Mouse (Mus musculus) small intestine, adult 2 months (tissue): ENCODE measurements around the gene Olfr1315-ps1. TPM values are rescaled to one million over a fixed set of nuclear protein-coding genes. Genes with fewer than 3 reads are reported as not detected.

Experiments used
- H3K27ac ChIP-seq: fragments of 200-500 bp; 2 replicates; pipeline ENCODE4 v1.5.1; 2012; ENCODE audit warnings: low read depth, low read length, control low read depth, inconsistent platforms; ENCODE audit not compliant: insufficient read depth
- H3K27me3 ChIP-seq: fragments of 200-500 bp; 2 replicates; pipeline ENCODE4 v1.6.1; 2012; ENCODE audit warnings: mild to moderate bottlenecking, moderate library complexity, low read length, inconsistent platforms; ENCODE audit not compliant: control insufficient read depth, insufficient read depth
- H3K36me3 ChIP-seq: fragments of 200-500 bp; 2 replicates; pipeline ENCODE4 v1.6.1; 2012; ENCODE audit warnings: mild to moderate bottlenecking, low read length, control low read depth, inconsistent platforms; ENCODE audit not compliant: control insufficient read depth, insufficient read depth
- H3K4me1 ChIP-seq: fragments of 200-500 bp; 2 replicates; pipeline ENCODE4 v1.6.1; 2012; ENCODE audit warnings: low read length, inconsistent platforms, mixed read lengths; ENCODE audit not compliant: control insufficient read depth, insufficient read depth, insufficient read length
- H3K4me3 ChIP-seq: fragments of 200-500 bp; 2 replicates; pipeline ENCODE4 v1.5.1; 2012; ENCODE audit warnings: low read depth, mild to moderate bottlenecking, control low read depth, inconsistent platforms, low read length, moderate library complexity
- CTCF ChIP-seq: fragments of 200-500 bp; IDR thresholded peaks from 2 replicates; pipeline ENCODE4 v1.5.1; 2012; ENCODE audit warnings: low read depth, mild to moderate bottlenecking, control low read depth, inconsistent platforms, low read length, moderate library complexity, mixed read lengths; ENCODE audit not compliant: insufficient replicate concordance, insufficient read length; ENCODE audit errors: extremely low read depth
- POLR2A ChIP-seq: fragments of 200-500 bp; IDR thresholded peaks from 2 replicates; pipeline ENCODE4 v1.6.1; 2012; ENCODE audit warnings: low read depth, mild to moderate bottlenecking, control low read depth, inconsistent platforms, low read length, moderate library complexity
- WGBS: fragments of 180-500 bp; shearing (Covaris S2); methylation state at CpG from one replicate; pipeline ENCODE4 v1.1.7; 2018; 5-methylcytosine and 5-hydroxymethylcytosine counted together
- polyA plus RNA-seq: library from polyadenylated mRNA; depleted of rRNA; stranded (reverse); fragments of >200 nt; gene quantifications from 2 replicates; pipeline ENCODE4 v1.2.3, GENCODE M21; 2012; rRNA removed

The Olfr1315-ps1 gene
- not detected in 2 replicates for polyA plus RNA-seq

- H3K4me3 ChIP-seq: no peak within 1 kb of the TSS
- WGBS: 70% methylated on average over 1 of the region's 1 CpGs
- no peaks in the 10 kb centered on the region for H3K4me1 ChIP-seq
- no peaks in the 10 kb centered on the region for H3K36me3 ChIP-seq
- TF ChIP-seq CTCF (no peak), POLR2A (no peak)
- H3K27me3 ChIP-seq: no peaks in the 10 kb centered on the region
- H3K27ac ChIP-seq: no peak within 1 kb of the TSS
Measured at GRCm38 (mm10) chr2:112115340-112115739, at the start of gene Olfr1315-ps1. TSS of gene Olfr1315-ps1 (minus strand) at chr2:112115440.

GRCm38 (mm10) chr2:112153898-112154297 lies 38.7 kb upstream of the Olfr1315-ps1 start, which contains the start of gene Olfr1318:
TSS of gene Olfr1318 (plus strand) at chr2:112154198.
- H3K4me1 ChIP-seq: no peaks in the 10 kb centered on the region
- H3K4me3 ChIP-seq: no peak within 1 kb of the TSS
- H3K27me3 ChIP-seq: no peaks in the 10 kb centered on the region
- no peak for TF ChIP-seq CTCF
- no peak for TF ChIP-seq POLR2A
- no peak within 1 kb of the TSS for H3K27ac ChIP-seq
- no peaks in the 10 kb centered on the region for H3K36me3 ChIP-seq

GRCm38 (mm10) chr2:112140029-112140428 lies 24.8 kb upstream of the Olfr1315-ps1 start, which contains the start of gene Olfr1317:
TSS of gene Olfr1317 (plus strand) at chr2:112140329.
- H3K27me3 ChIP-seq: no peaks in the 10 kb centered on the region
- no peak within 1 kb of the TSS for H3K27ac ChIP-seq
- H3K4me1 ChIP-seq: no peaks in the 10 kb centered on the region
- H3K4me3 ChIP-seq: no peak within 1 kb of the TSS
- no peak for TF ChIP-seq POLR2A
- TF ChIP-seq CTCF: no peak
- 75% methylated on average over 2 of the region's 2 CpGs for WGBS
- no peaks in the 10 kb centered on the region for H3K36me3 ChIP-seq

- no peaks in the 10 kb centered on the region for H3K27me3 ChIP-seq
- TF ChIP-seq CTCF (no peak), POLR2A (no peak)
- no peak within 1 kb of the TSS for H3K4me3 ChIP-seq
Measured at GRCm38 (mm10) chr2:112134877-112135276, 19.6 kb upstream of the Olfr1315-ps1 start, which contains the start of gene Olfr1316. TSS of gene Olfr1316 (minus strand) at chr2:112134977.

DNA sequence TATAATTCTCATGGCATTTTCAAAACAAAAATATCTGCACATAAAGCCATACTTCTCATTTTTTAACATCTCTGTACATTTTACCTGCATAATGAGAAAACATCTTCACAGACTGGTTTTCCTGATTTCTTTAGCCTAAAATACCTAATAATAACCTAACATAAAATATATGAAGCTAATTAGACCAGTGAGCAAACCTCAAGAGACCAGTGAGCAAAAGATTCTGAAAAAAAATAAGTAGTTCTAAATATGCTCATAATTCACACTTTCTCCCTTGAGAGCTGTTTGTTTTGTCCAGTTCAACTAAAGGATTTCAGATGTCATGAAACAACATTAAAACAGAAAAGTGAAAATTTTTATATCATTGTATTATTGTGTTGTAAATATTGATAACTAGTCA lies 18.6 kb downstream of the Olfr1315-ps1 start, which contains the start of gene Olfr1314:
Olfr1314 (minus strand) TSS at position 101 of the 400 bp plus-strand sequence.
- TF ChIP-seq CTCF: no peak
- no peak for TF ChIP-seq POLR2A
- no peak within 1 kb of the TSS for H3K27ac ChIP-seq

More at GRCm38 (mm10) chr2:112134877-112135276, 19.6 kb upstream of the Olfr1315-ps1 start, which contains the start of gene Olfr1316:
- H3K4me1 ChIP-seq: no peaks in the 10 kb centered on the region
- H3K27ac ChIP-seq: no peak within 1 kb of the TSS
- no peaks in the 10 kb centered on the region for H3K36me3 ChIP-seq
- 72% methylated on average over 2 of the region's 2 CpGs for WGBS

DNA sequence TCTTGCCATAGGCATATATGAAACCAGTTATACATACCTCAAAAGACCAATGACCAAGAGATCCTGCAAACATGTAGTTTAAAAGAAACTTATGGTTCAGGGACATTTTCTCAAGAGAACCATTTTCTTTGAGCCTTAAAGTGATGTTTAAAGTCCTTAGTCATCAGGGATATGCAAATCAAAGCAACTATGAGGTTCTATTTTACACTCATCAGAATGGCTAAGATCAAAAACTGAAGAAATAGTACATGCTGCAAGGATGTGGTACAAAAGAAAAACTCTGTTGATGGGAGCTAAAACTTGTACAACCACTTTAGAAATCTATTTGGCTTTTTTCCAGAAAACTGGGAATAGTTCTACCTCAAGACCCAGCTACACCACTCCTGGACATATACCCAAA lies 37.5 kb downstream of the Olfr1315-ps1 start, which contains the start of gene Olfr1313:
Olfr1313 (minus strand) TSS at position 101 of the 400 bp plus-strand sequence.
- H3K4me1 ChIP-seq: no peaks in the 10 kb centered on the region
- H3K27ac ChIP-seq: no peak within 1 kb of the TSS
- H3K36me3 ChIP-seq: no peaks in the 10 kb centered on the region
- H3K4me3 ChIP-seq: no peak within 1 kb of the TSS
- no peaks in the 10 kb centered on the region for H3K27me3 ChIP-seq
- no peak for TF ChIP-seq CTCF
- TF ChIP-seq POLR2A: no peak

More for the DNA sequence above, 18.6 kb downstream of the Olfr1315-ps1 start, which contains the start of gene Olfr1314:
- no peaks in the 10 kb centered on the region for H3K4me1 ChIP-seq
- H3K36me3 ChIP-seq: no peaks in the 10 kb centered on the region
- H3K4me3 ChIP-seq: no peak within 1 kb of the TSS
- H3K27me3 ChIP-seq: no peaks in the 10 kb centered on the region

Other genes starting within 250 kb of the Olfr1315-ps1 start
- not detected in 2 replicates for gene Olfr1305, start 238.3 kb downstream of the Olfr1315-ps1 start, polyA plus RNA-seq
- gene Olfr1306, start 199.2 kb downstream of the Olfr1315-ps1 start, polyA plus RNA-seq: not detected in 2 replicates
- gene Olfr1307, start 166.0 kb downstream of the Olfr1315-ps1 start, polyA plus RNA-seq: not detected in 2 replicates
- not detected in 2 replicates for gene Olfr1308, start 150.5 kb downstream of the Olfr1315-ps1 start, polyA plus RNA-seq
- gene Olfr1309, start 125.2 kb downstream of the Olfr1315-ps1 start, polyA plus RNA-seq: not detected in 2 replicates
- gene Olfr1310, start 102.7 kb downstream of the Olfr1315-ps1 start, polyA plus RNA-seq: not detected in 2 replicates
- gene Olfr1311, start 91.0 kb downstream of the Olfr1315-ps1 start, polyA plus RNA-seq: not detected in 2 replicates
- not detected in 2 replicates for gene Olfr1312, start 65.2 kb downstream of the Olfr1315-ps1 start, polyA plus RNA-seq
- not detected in 2 replicates for gene Olfr1313, start 37.6 kb downstream of the Olfr1315-ps1 start, polyA plus RNA-seq
- not detected in 2 replicates for gene Olfr1314, start 18.7 kb downstream of the Olfr1315-ps1 start, polyA plus RNA-seq
- gene Olfr1316, start 19.5 kb upstream of the Olfr1315-ps1 start, polyA plus RNA-seq: not detected in 2 replicates
- gene Olfr1317, start 24.9 kb upstream of the Olfr1315-ps1 start, polyA plus RNA-seq: not detected in 2 replicates
- gene Olfr1318, start 38.8 kb upstream of the Olfr1315-ps1 start, polyA plus RNA-seq: not detected in 2 replicates
- 28.5 and 38.7 TPM in 2 replicates for gene Lpcat4, start 124.0 kb upstream of the Olfr1315-ps1 start, polyA plus RNA-seq
- not detected in 2 replicates for gene Nutm1, start 143.9 kb upstream of the Olfr1315-ps1 start, polyA plus RNA-seq
- 19.4 and 20.3 TPM in 2 replicates for gene Nop10, start 146.5 kb upstream of the Olfr1315-ps1 start, polyA plus RNA-seq
- gene Slc12a6, start 150.4 kb upstream of the Olfr1315-ps1 start, polyA plus RNA-seq: 7.6 and 17.6 TPM in 2 replicates
- gene Gm21985, start 150.9 kb upstream of the Olfr1315-ps1 start, polyA plus RNA-seq: not detected in 2 replicates